Mouse (Mus musculus) intestine, embryonic 15.5 days (tissue): ENCODE measurements around the gene Cdc7. TPM values are rescaled to one million over a fixed set of nuclear protein-coding genes. Genes with fewer than 3 reads are reported as not detected.

Experiments
- ATAC-seq: fragments of 200-750 bp; cut with Nextera tagmentation; 2 replicates; pipeline ENCODE4 v1.8.0; 2017; ENCODE audit warnings: moderate TSS enrichment, moderate library complexity
- H3K27ac ChIP-seq: fragments of 300-500 bp; sonication (generic); 2 replicates; pipeline ENCODE4 v1.5.1; 2015; ENCODE audit warnings: mild to moderate bottlenecking, inconsistent platforms
- H3K27me3 ChIP-seq: fragments of 300-500 bp; sonication (generic); replicated peaks from 2 replicates; pipeline ENCODE4 v1.6.1; 2015; ENCODE audit warnings: inconsistent platforms
- H3K36me3 ChIP-seq: fragments of 300-500 bp; sonication (generic); 2 replicates; pipeline ENCODE4 v1.6.1; 2015; ENCODE audit warnings: inconsistent platforms
- H3K4me1 ChIP-seq: fragments of 300-500 bp; sonication (generic); replicated peaks from 2 replicates; pipeline ENCODE4 v1.6.1; 2015; ENCODE audit warnings: inconsistent platforms
- H3K4me2 ChIP-seq: fragments of 300-500 bp; sonication (generic); replicated peaks from 2 replicates; pipeline ENCODE4 v1.6.1; 2015; ENCODE audit warnings: mild to moderate bottlenecking, inconsistent platforms
- H3K4me3 ChIP-seq: fragments of 300-500 bp; sonication (generic); replicated peaks from 2 replicates; pipeline ENCODE4 v1.5.1; 2015; ENCODE audit warnings: inconsistent platforms
- H3K9ac ChIP-seq: fragments of 300-500 bp; sonication (generic); 2 replicates; pipeline ENCODE4 v1.6.1; 2015; ENCODE audit warnings: inconsistent platforms
- H3K9me3 ChIP-seq: fragments of 300-500 bp; sonication (generic); 2 replicates; pipeline ENCODE4 v1.6.1; 2016; ENCODE audit warnings: inconsistent platforms
- WGBS: fragments of 180-500 bp; shearing (Covaris S2); methylation state at CpG from one replicate; pipeline ENCODE4 v1.1.7; 2015; 5-methylcytosine and 5-hydroxymethylcytosine counted together
- polyA plus RNA-seq: library from polyadenylated mRNA; unstranded; fragments of >200 nt; fragmentation: Nextera tagmentation; extraction: Ambion mirVana; gene quantifications from 2 replicates; pipeline ENCODE4 v1.2.1, GENCODE M21; 2015

Cdc7 gene
- polyA plus RNA-seq, 1 experiment from 2014 or later: 36.1 TPM

DNA sequence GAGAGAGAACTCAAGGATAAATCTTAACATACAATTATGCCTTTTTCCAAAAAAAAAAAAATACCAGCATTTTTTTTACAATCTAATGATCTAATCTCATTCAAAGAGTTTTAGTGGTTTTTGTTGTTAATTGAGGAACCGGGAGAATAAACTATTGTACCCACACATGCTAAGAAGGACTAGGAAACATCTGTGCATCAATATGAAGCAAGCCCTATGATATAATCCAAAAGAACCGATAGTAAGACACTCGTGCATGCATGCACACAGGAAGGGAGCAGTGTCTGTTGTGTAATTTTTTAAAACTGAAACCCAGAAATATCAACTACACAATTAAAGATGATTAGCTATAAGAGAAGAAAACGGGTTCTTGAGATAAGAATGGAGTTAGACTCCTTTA is 52.4 kb downstream of the Cdc7 start:
- Histone ChIP-seq H3K4me1 (peaks cover 46% of the 10 kb centered on the region), H3K36me3 (no peaks in the 10 kb centered on the region), H3K27me3 (no peaks in the 10 kb centered on the region), H3K4me2 (no peak overlapping the region), H3K9ac (no peak overlapping the region), H3K9me3 (no peaks in the 10 kb centered on the region), H3K4me3 (no peak overlapping the region), H3K27ac (no peak overlapping the region)
- no peak for ATAC-seq
- 70% methylated on average over 4 of the region's 4 CpGs for WGBS

DNA sequence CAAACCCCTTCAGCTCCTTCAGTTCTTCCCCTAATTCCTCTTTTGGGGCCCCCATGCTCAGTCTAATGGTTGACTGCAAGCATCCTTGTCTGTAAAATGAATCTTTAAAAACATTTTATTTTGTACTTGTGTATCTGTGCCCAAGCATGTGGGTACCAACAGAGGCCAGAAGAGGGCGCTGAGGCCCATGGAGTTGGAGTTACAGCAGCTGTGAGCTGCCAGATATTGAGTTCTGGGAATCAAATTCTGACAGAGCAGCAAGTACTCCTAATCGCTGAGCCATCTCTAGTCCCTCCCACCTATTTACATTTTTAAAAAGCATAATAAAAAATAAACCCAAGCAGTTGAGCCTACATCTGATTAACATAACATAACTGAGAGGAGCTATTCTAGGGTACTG is 53.4 kb downstream of the Cdc7 start:
- WGBS: 63% methylated on average over 2 of the region's 2 CpGs
- H3K36me3 ChIP-seq: no peaks in the 10 kb centered on the region

GRCm38 (mm10) chr5:107019057-107019456 is 54.9 kb downstream of the Cdc7 start:
- no peak overlapping the region for H3K4me2 ChIP-seq
- WGBS: 75% methylated on average over 5 of the region's 5 CpGs
- ATAC-seq: no peak

More for the DNA sequence above, 53.4 kb downstream of the Cdc7 start:
- Histone ChIP-seq H3K9me3 (no peaks in the 10 kb centered on the region), H3K4me3 (no peak overlapping the region), H3K9ac (no peak overlapping the region), H3K27ac (no peak overlapping the region), H3K4me2 (no peak overlapping the region), H3K27me3 (no peaks in the 10 kb centered on the region), H3K4me1 (peaks cover 40% of the 10 kb centered on the region)
- no peak for ATAC-seq

GRCm38 (mm10) chr5:107019904-107020303 is 55.8 kb downstream of the Cdc7 start:
- H3K9me3 ChIP-seq: no peaks in the 10 kb centered on the region
- H3K27me3 ChIP-seq: no peaks in the 10 kb centered on the region
- H3K4me1 ChIP-seq: peaks cover 39% of the 10 kb centered on the region
- no peaks in the 10 kb centered on the region for H3K36me3 ChIP-seq
- 47% methylated on average over 6 of the region's 6 CpGs for WGBS
- no peak overlapping the region for H3K9ac ChIP-seq
- no peak for ATAC-seq
- no peak overlapping the region for H3K4me3 ChIP-seq
- no peak overlapping the region for H3K4me2 ChIP-seq
- 0 out of 2 replicates have a peak overlapping the region, but pooled peaks have one; percentile 27 for H3K27ac ChIP-seq

More at GRCm38 (mm10) chr5:107019057-107019456, 54.9 kb downstream of the Cdc7 start:
- Histone ChIP-seq H3K4me3 (no peak overlapping the region), H3K27me3 (no peaks in the 10 kb centered on the region), H3K4me1 (peaks cover 37% of the 10 kb centered on the region), H3K36me3 (no peaks in the 10 kb centered on the region), H3K9ac (no peak overlapping the region), H3K27ac (no peak overlapping the region), H3K9me3 (no peaks in the 10 kb centered on the region)

- Histone ChIP-seq H3K9me3 (no peaks in the 10 kb centered on the region), H3K27me3 (no peaks in the 10 kb centered on the region), H3K4me3 (no peak overlapping the region), H3K27ac (0 out of 2 replicates have a peak overlapping the region, but pooled peaks have one; percentile 27), H3K36me3 (no peaks in the 10 kb centered on the region), H3K4me2 (no peak overlapping the region), H3K4me1 (peaks cover 39% of the 10 kb centered on the region), H3K9ac (no peak overlapping the region)
- WGBS: 38% methylated on average over 7 of the region's 7 CpGs
- ATAC-seq: no peak
Observed at GRCm38 (mm10) chr5:107020366-107020765, 56.2 kb downstream of the Cdc7 start.

GRCm38 (mm10) chr5:107021291-107022063 is 57.4 kb downstream of the Cdc7 start:
- Histone ChIP-seq H3K27ac (peak overlapping the region; percentile 51; the same call in 1 of the 2 replicates), H3K9ac (no peak overlapping the region), H3K4me1 (peaks cover 41% of the 10 kb centered on the region), H3K36me3 (no peaks in the 10 kb centered on the region), H3K27me3 (no peaks in the 10 kb centered on the region), H3K9me3 (no peaks in the 10 kb centered on the region), H3K4me3 (no peak overlapping the region), H3K4me2 (peak overlapping the region; percentile 38)
- peak; percentile 78 for ATAC-seq
- 70% methylated on average over 14 of the region's 14 CpGs for WGBS

DNA sequence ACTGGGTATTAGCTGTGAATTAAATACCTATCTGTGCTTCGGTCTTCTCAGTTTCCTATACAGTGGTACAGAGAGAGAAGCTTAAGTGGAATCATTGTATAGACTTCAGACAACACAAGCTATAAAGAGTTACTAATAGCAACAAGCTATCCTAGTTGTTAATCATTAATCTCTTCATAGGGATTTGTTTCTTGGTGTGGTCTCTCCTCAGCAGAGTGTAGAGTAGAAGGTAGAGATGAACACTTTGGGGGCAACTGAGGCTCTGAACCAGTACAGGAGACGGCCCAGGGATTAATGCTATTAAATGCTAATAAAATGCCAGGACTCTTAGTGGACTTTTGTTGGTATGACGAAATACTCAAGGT is 57.9 kb downstream of the Cdc7 start:
- Histone ChIP-seq H3K27me3 (no peaks in the 10 kb centered on the region), H3K4me2 (peak overlapping the region; percentile 38; the same call in 1 of the 2 replicates), H3K4me3 (no peak overlapping the region), H3K9ac (no peak overlapping the region), H3K4me1 (peaks cover 41% of the 10 kb centered on the region), H3K27ac (0 out of 2 replicates have a peak overlapping the region, but pooled peaks have one; percentile 51), H3K36me3 (no peaks in the 10 kb centered on the region), H3K9me3 (no peaks in the 10 kb centered on the region)
- WGBS: 70% methylated on average over 3 of the region's 3 CpGs
- peak; percentile 69 for ATAC-seq

GRCm38 (mm10) chr5:107023951-107024350 is 59.8 kb downstream of the Cdc7 start:
- no peaks in the 10 kb centered on the region for H3K36me3 ChIP-seq
- H3K9me3 ChIP-seq: no peaks in the 10 kb centered on the region
- H3K27ac ChIP-seq: no peak overlapping the region
- H3K4me1 ChIP-seq: peaks cover 45% of the 10 kb centered on the region
- H3K4me2 ChIP-seq: no peak overlapping the region
- 63% methylated on average over 5 of the region's 5 CpGs for WGBS
- ATAC-seq: no peak
- H3K27me3 ChIP-seq: no peaks in the 10 kb centered on the region
- H3K9ac ChIP-seq: no peak overlapping the region
- no peak overlapping the region for H3K4me3 ChIP-seq

DNA sequence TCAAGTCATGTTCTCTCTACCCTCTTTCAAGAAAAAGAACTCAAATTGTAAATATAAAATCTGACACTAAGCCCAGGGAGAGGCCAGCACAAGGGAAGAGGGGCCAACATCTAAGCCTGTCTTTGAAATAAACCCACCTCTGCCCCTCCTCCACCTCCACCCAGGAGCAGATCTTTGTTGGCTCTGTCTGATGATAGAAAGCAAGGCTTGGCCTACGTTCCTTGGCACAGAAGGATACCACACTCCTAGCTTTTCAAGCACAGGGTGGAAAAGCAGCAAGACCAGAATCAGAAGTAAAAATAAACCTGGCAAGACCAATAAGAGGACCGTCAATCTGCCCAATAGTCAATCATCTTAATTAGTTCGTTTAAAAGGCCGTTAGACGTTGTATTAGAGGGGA is 61.2 kb downstream of the Cdc7 start:
- no peak overlapping the region for H3K4me3 ChIP-seq
- H3K36me3 ChIP-seq: no peaks in the 10 kb centered on the region
- no peaks in the 10 kb centered on the region for H3K27me3 ChIP-seq
- no peak overlapping the region for H3K9ac ChIP-seq
- H3K27ac ChIP-seq: no peak overlapping the region; the same call in 1 of the 2 replicates
- H3K4me1 ChIP-seq: peaks cover 45% of the 10 kb centered on the region
- ATAC-seq: no peak
- no peak overlapping the region for H3K4me2 ChIP-seq
- no peaks in the 10 kb centered on the region for H3K9me3 ChIP-seq
- WGBS: 70% methylated on average over 5 of the region's 5 CpGs

- Histone ChIP-seq H3K36me3 (no peaks in the 10 kb centered on the region), H3K4me3 (no peak overlapping the region), H3K27ac (no peak overlapping the region), H3K4me1 (peaks cover 41% of the 10 kb centered on the region), H3K27me3 (no peaks in the 10 kb centered on the region), H3K9me3 (no peaks in the 10 kb centered on the region), H3K4me2 (no peak overlapping the region), H3K9ac (no peak overlapping the region)
- 59% methylated on average over 8 of the region's 8 CpGs for whole genome bisulfite sequencing
- ATAC-seq: no peak
Observed at GRCm38 (mm10) chr5:107025809-107026208, 61.7 kb downstream of the Cdc7 start.

DNA sequence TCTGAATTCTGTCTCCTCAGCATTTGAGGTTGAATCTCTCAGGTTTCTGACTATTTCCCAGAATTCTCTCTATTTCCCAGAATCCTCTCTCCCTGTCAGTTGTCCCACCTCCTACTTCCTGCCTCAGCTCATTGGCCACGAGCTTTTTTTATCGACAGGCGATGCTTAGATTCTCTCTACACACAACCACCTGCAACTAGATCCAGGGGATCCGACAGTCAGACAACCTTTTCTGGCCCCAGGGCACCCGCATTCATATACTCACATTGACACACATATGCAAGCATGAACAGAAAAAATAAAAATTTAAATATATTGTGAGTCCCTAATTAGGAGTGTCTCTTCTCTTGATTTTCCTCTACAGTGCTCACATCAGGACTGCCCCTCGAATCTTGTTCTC is 63.5 kb downstream of the Cdc7 start:
- ATAC-seq: no peak
- WGBS: 87% methylated on average over 6 of the region's 6 CpGs

GRCm38 (mm10) chr5:107028557-107028956 is 64.4 kb downstream of the Cdc7 start:
- H3K4me1 ChIP-seq: peaks cover 32% of the 10 kb centered on the region
- peak overlapping the region; percentile 56; the same call in 1 of the 2 replicates for H3K27ac ChIP-seq
- H3K9me3 ChIP-seq: no peaks in the 10 kb centered on the region
- no peaks in the 10 kb centered on the region for H3K27me3 ChIP-seq
- WGBS: 14% methylated on average over 1 of the region's 1 CpGs
- peak; percentile 39; the same call in 1 of the 2 replicates for ATAC-seq
- H3K4me3 ChIP-seq: no peak overlapping the region
- H3K9ac ChIP-seq: no peak overlapping the region
- no peaks in the 10 kb centered on the region for H3K36me3 ChIP-seq
- H3K4me2 ChIP-seq: no peak overlapping the region

More for the DNA sequence above, 63.5 kb downstream of the Cdc7 start:
- H3K36me3 ChIP-seq: no peaks in the 10 kb centered on the region
- no peak overlapping the region for H3K4me2 ChIP-seq
- H3K27ac ChIP-seq: 0 out of 2 replicates have a peak overlapping the region, but pooled peaks have one; percentile 56
- no peaks in the 10 kb centered on the region for H3K9me3 ChIP-seq
- H3K9ac ChIP-seq: no peak overlapping the region
- no peaks in the 10 kb centered on the region for H3K27me3 ChIP-seq
- no peak overlapping the region for H3K4me3 ChIP-seq
- peaks cover 32% of the 10 kb centered on the region for H3K4me1 ChIP-seq

GRCm38 (mm10) chr5:107029801-107030200 is 65.7 kb downstream of the Cdc7 start:
- Histone ChIP-seq H3K4me2 (no peak overlapping the region), H3K27ac (0 out of 2 replicates have a peak overlapping the region, but pooled peaks have one; percentile 17), H3K4me1 (peaks cover 24% of the 10 kb centered on the region), H3K36me3 (no peaks in the 10 kb centered on the region), H3K27me3 (no peaks in the 10 kb centered on the region), H3K9ac (no peak overlapping the region), H3K4me3 (no peak overlapping the region), H3K9me3 (no peaks in the 10 kb centered on the region)
- WGBS: 52% methylated on average over 4 of the region's 4 CpGs
- ATAC-seq: no peak
